Mouse (Mus musculus) mouse trophoblast stem cell (cell line): Measurements from ENCODE around the gene Ppp1r1c.

Experiments
- in situ Hi-C, 2 experiments: fragments of 300-500 bp; cut with MseI, MboI; formaldehyde crosslinking; loops; 2 replicates in 1 of 2; 3 replicates in 1 of 2; pipeline ENCODE4 v1.15.1; 2025

Gene Ppp1r1c

DNA sequence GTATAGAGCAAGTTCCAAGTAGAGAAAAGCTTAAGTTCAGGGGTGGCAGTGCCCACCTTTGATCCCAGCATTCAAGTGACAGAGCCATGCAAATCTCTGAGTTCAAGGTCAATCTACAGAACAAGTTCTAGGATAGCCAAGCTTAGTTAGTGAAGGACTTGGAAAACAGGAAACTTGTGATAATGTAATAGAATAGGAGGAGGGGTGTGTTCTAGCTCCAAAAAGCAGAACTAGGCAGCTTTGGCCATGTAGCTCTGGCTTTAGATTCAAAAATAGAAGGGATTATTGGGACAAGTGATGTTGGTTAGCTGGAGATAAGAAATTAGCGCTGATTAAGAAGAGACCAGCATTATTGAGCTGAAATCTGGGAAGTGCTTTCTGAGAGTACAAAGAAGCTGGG, 149.3 kb downstream of the Ppp1r1c start:
- in situ Hi-C loops = no loop called here

DNA sequence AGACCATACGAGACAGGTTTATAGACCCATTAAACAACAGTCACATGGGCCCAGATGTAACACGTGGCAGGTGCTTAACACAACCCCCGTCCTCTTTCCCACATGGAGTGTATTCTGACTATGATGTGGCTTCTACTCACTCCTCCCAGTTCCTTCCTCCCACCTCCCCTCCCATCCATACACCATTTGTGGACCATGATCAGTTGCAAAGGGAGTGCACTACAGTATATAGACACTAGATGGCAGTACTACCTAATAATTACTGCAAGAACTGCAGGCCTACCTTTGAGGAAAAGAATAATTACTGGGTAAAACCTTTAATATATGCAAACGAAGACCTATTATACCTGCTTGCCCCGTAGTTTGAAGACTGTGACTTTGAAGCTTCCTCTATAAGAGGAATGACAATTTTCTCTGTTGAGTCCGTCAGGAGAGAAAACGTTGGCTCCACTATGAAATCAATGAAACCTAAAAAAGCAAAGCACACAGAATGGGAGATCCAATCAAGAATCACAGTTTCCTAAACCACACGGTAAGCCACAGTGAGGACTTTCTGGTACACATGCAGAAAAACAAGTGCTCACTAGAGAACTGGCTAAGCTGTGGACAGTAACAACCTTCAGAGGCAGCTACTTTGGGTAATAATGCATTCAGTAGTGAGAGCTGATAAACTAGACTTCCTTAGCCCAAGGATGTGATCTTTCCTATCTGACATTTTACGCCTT, 157.9 kb downstream of the Ppp1r1c start:
- in situ Hi-C loops = loop anchor here (5.0 kb wide), 1 partner anchor 402 kb away; no protein-coding TSS in a partner anchor
